Mouse (Mus musculus): ENCODE measurements around the gene Cypt2. TPM values are rescaled to one million over a fixed set of nuclear protein-coding genes. Genes with fewer than 3 reads are reported as not detected.
"Not testable (repeated sequence)": the region's sequence is repeated elsewhere in the genome, so short reads cannot be mapped to it uniquely, and the experiment has no call there.

Gene Cypt2
- not detected for total RNA-seq (2021)

- DNase-seq, result not testable (repeated sequence)
Measured at GRCm38 (mm10) chrX:105499472-105499871, at the start of gene Cypt2. TSS of gene Cypt2 (plus strand) at chrX:105499772.

GRCm38 (mm10) chrX:105546234-105546633, 46.7 kb downstream of the Cypt2 start:
- no peak for DNase-seq

Measured in heart, postnatal 4 days (tissue).